Mouse (Mus musculus): ENCODE measurements at regions not wholly inside any gene's neighbourhood (a gene's known extent, or its start where the extent isn't known, plus 50 kb on each side); places are given as distances from the start of the nearest gene placed in this dataset.

DNA sequence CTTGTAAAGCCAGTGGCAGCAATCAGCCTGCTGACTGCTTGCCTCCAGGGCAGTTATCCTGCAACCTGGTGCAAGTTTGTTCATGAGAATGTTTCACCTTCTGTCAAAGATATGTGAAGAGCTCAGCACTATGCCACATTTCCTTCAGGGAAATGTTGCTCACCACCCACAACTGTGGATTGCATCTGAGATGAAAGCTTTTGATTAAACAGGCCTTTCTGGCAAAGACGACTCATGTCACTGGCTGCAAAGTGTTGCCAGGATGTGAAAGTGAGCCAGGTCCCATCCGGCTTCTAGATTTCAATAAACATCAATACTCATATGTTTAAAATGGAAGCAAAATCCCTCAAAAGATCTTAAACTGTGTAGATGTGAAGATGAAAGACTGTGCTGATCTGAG lies 2121.0 kb downstream of the Gm37988 start:
- DNase-seq (ENCODE audit: low spot score in 2 of 2), result no peak

DNA sequence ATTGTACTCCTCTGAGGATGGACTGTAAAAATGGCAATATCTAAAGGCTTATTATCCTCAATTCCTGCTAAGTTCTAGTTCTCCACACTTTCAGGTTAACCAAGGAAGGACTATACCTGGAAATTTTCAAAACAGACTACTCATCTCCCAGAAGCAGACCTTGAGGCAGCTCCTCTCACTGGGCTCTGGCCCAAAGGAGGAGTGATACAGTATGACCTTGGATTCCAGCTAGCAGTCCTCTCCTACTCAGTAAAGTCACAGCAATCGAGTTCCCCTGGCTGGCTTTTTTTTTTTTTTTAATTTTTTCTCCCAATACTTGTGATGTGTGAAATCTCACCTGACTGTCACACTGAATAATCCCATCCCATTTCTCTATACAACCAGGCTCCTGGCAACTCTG lies 2124.2 kb downstream of the Gm37988 start:
- no peak for DNase-seq (ENCODE audit: low spot score in 2 of 2)

DNA sequence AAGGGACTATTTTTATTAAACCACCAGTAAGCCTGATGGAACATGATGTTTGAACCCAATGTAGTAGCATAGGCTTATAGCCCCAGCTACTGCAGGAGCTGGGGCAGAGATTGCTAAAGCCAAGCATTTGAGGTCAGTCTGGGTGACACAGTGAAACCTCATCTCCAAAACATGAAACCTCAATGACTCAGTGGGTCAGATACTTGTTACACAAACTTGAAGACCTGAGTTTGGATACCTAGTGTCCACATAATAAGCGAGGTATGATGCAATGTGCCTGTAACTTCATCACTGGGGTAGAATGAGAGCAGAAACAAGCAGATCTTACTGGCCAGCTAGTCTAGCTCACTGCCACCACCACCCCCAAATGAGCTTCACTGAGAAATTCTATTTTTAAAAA lies 2162.1 kb downstream of the Gm37988 start:
- DNase-seq (ENCODE audit: low spot score in 2 of 2), result no peak

DNA sequence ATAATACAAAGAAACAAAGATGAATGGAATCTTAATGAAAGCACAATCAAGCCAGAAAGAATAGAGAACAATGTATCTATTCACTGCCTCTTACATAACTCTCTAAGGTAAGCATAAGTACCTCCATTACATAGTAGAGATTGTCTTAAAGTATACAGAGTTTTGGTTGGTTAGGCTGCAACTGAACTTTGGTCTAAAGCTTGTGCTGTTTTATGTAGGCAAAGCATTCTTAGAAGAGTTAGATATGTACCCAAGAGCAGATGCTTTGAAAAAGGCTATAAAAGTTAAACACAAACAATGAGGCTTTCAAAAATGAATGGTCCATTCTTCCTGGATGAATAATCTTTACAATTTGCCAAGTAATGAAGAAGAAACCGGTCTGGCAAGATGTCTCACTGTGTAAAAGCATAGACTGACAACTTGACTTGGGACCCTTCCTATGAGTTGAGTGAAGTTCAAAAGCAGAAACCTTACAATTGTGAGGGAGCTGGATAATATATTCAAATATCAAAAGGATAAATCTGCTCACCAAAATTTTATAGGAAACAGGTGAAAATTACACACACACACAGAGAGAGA lies 2166.1 kb downstream of the Gm37988 start:
- no peak for DNase-seq (ENCODE audit: low spot score in 2 of 2)

DNA sequence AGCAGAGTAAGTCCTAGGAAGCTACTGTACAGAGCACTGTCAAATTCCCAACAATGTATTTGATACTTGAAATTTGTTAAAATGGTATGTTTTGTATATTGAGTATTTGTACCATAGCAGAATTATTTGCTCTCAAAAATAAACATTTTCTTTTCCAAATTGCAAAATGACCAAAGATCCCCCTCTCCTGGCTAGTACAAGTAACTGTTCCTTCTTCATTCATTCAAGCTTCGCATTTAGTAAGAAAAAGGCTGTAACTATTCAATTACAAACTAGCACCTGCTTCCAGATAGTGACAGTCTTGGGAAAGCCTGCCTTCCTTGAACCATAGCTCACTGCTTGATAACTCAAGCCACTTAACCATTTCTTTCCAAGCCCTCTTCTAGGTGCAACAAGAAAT lies 2171.9 kb downstream of the Gm37988 start:
- DNase-seq (ENCODE audit: low spot score in 2 of 2), result no peak

DNA sequence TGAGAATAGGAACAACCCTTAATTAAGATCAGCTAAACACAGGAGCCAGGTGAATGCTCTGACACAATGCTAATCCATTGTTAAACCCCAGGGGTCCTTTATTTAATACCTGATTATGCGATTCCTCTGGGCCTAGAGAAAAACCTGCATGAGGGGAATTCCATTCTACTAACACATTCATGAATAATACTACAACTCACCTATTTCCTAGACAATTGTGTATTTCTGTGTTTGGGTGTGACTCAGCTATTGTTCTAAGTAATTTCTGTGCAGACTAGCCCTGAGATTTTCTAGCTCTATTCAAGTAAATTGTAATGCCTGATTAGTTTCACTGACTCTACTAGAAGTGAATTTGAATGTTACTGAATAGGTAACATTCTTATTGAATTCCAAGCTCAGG lies 2176.5 kb downstream of the Gm37988 start:
- no peak for DNase-seq (ENCODE audit: low spot score in 2 of 2)

DNA sequence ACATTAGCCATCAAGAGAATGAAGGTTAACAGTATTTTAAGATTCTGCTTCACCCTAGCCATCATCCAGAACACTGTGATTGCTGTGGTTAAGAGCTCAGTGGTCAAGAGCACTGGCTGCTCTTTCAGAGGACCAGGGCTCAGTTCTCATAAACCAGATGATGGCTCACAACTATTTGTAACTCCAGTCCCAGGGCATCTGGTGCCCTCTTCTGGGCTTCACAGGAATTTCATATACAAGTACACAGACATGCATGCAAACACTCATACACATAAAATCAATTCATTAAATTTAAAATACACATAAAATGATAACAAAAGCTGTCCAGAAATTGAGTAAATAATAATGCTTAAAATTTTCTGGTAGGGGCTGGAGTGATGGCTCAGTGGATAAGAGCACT lies 2189.9 kb downstream of the Gm37988 start:
- no peak for DNase-seq (ENCODE audit: low spot score in 2 of 2)

DNA sequence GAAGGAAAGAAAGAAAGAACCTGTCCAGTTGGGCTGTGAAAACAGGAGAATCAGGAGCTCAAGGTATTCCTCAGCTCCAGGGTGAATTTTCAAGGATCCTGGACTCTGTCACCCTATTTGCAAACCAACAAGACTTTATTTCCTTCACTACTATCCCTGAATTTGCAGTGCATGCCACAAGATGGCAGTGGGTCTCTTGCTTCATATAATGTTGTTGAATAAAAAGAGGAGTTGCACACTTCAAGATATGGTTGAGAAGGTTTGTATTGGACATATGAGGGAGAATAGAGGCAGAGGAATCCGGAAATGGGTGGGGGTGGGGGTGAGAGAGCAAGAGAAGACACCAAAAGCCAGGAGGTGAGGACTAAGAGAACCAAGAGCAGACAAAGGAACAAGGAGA lies 2202.5 kb downstream of the Gm37988 start:
- peak in 1 of 2 experiments; percentile 23 for DNase-seq (ENCODE audit: low spot score in 2 of 2)

All from adrenal gland, adult 18-20 months (tissue).